Mouse (Mus musculus) midbrain, embryonic 14.5 days (tissue): ENCODE data around the gene Hoxd11. TPM values are rescaled to one million over a fixed set of nuclear protein-coding genes. Genes with fewer than 3 reads are reported as not detected.

Source experiments
- ATAC-seq: fragments of 200-750 bp; cut with Nextera tagmentation; 2 replicates; pipeline ENCODE4 v1.8.0; 2017; ENCODE audit warnings: moderate number of reproducible peaks, moderate library complexity; ENCODE audit not compliant: low FRiP score, low TSS enrichment
- DNase-seq: peaks from one replicate; pipeline ENCODE4 v3.0.0-alpha.2; 2015
- H3K27ac ChIP-seq: fragments of 300-500 bp; sonication (generic); replicated peaks from 2 replicates; pipeline ENCODE4 v1.5.1; 2014; ENCODE audit warnings: mild to moderate bottlenecking, low read depth, low read length, moderate library complexity
- H3K27me3 ChIP-seq: fragments of 300-500 bp; sonication (generic); 2 replicates; pipeline ENCODE4 v1.6.1; 2014; ENCODE audit warnings: low read length, control low read depth, mixed read lengths; ENCODE audit not compliant: control insufficient read depth, insufficient read depth
- H3K36me3 ChIP-seq: fragments of 300-500 bp; sonication (generic); 2 replicates; pipeline ENCODE4 v1.6.1; 2014; ENCODE audit warnings: low read length, control low read depth; ENCODE audit not compliant: control insufficient read depth, insufficient read depth
- H3K4me1 ChIP-seq: fragments of 300-500 bp; sonication (generic); 2 replicates; pipeline ENCODE4 v1.6.1; 2014; ENCODE audit warnings: mild to moderate bottlenecking, antibody characterized with exemption, low read length, control low read depth; ENCODE audit not compliant: control insufficient read depth, insufficient read depth
- H3K4me2 ChIP-seq: fragments of 300-500 bp; sonication (generic); 2 replicates; pipeline ENCODE4 v1.6.1; 2014; ENCODE audit warnings: mild to moderate bottlenecking, low read length, moderate library complexity
- H3K4me3 ChIP-seq: fragments of 300-500 bp; sonication (generic); replicated peaks from 2 replicates; pipeline ENCODE4 v1.5.1; 2014; ENCODE audit warnings: low read depth, low read length
- H3K9ac ChIP-seq: fragments of 300-500 bp; sonication (generic); replicated peaks from 2 replicates; pipeline ENCODE4 v1.6.1; 2014; ENCODE audit warnings: mild to moderate bottlenecking, low read length, moderate library complexity
- H3K9me3 ChIP-seq: fragments of 300-500 bp; sonication (generic); 2 replicates; pipeline ENCODE4 v1.6.1; 2016; ENCODE audit warnings: low read length, control low read depth, mixed read lengths; ENCODE audit not compliant: control insufficient read depth
- WGBS: fragments of 180-500 bp; shearing (Covaris S2); extraction: QIAGEN DNeasy Blood & Tissue Kit; methylation state at CpG from one replicate; pipeline ENCODE4 v1.1.7; 2014; 5-methylcytosine and 5-hydroxymethylcytosine counted together
- polyA plus RNA-seq: library from polyadenylated mRNA; unstranded; fragments of >200 nt; fragmentation: Nextera tagmentation; extraction: Ambion mirVana; gene quantifications from 2 replicates; pipeline ENCODE4 v1.2.1, GENCODE M21; 2014

The Hoxd11 gene
- polyA plus RNA-seq, 1 experiment from 2014 or later = not detected

- ATAC-seq (no peak), DNase-seq (no peak)
- under 1% methylated on average over 34 of the region's 34 CpGs for WGBS
- Histone ChIP-seq H3K27ac (no peak overlapping the region), H3K9me3 (no peaks in the 10 kb centered on the region), H3K4me2 (no peak overlapping the region), H3K4me3 (no peak overlapping the region), H3K36me3 (no peaks in the 10 kb centered on the region), H3K9ac (no peak overlapping the region), H3K4me1 (no peaks in the 10 kb centered on the region), H3K27me3 (peaks cover 100% of the 10 kb centered on the region)
These were observed 17.3 kb downstream of the Hoxd11 start for GRCm38 (mm10) chr2:74696442-74697335.

GRCm38 (mm10) chr2:74697567-74698121 is 18.3 kb downstream of the Hoxd11 start, which contains the start of gene Hoxd9:
Hoxd9 (plus strand) TSS chr2:74697727.
- Histone ChIP-seq H3K4me2 (peak within 1 kb of the TSS; percentile 47), H3K4me3 (peak within 1 kb of the TSS; percentile 25), H3K27me3 (peaks cover 99% of the 10 kb centered on the region), H3K36me3 (no peaks in the 10 kb centered on the region), H3K9me3 (no peaks in the 10 kb centered on the region), H3K4me1 (no peaks in the 10 kb centered on the region), H3K9ac (no peak within 1 kb of the TSS), H3K27ac (no peak within 1 kb of the TSS)
- no peak for DNase-seq
- WGBS = under 1% methylated on average over 43 of the region's 43 CpGs
- peak; percentile 17; the same call in 1 of the 2 replicates for ATAC-seq

- Histone ChIP-seq H3K36me3 (no peaks in the 10 kb centered on the region), H3K27me3 (peaks cover 99% of the 10 kb centered on the region), H3K9ac (no peak overlapping the region), H3K27ac (no peak overlapping the region), H3K4me3 (peak overlapping the region; percentile 25), H3K4me2 (peak overlapping the region; percentile 47), H3K9me3 (no peaks in the 10 kb centered on the region), H3K4me1 (no peaks in the 10 kb centered on the region)
- DNase-seq (no peak), ATAC-seq (0 out of 2 replicates have a peak, but pooled peaks have one; percentile 14)
- under 1% methylated on average over 84 of the region's 86 CpGs for WGBS
These were observed 19.1 kb downstream of the Hoxd11 start for GRCm38 (mm10) chr2:74698201-74699052.

- Histone ChIP-seq H3K4me3 (no peak overlapping the region), H3K9me3 (no peaks in the 10 kb centered on the region), H3K27me3 (peaks cover 99% of the 10 kb centered on the region), H3K27ac (no peak overlapping the region), H3K36me3 (no peaks in the 10 kb centered on the region), H3K9ac (no peak overlapping the region), H3K4me1 (no peaks in the 10 kb centered on the region), H3K4me2 (no peak overlapping the region)
- no peak for DNase-seq
- WGBS = 2% methylated on average over 17 of the region's 17 CpGs
- ATAC-seq = no peak
These were observed 19.7 kb downstream of the Hoxd11 start for GRCm38 (mm10) chr2:74699053-74699430.

GRCm38 (mm10) chr2:74699664-74700545 is 20.5 kb downstream of the Hoxd11 start:
- DNase-seq (no peak), ATAC-seq (no peak)
- H3K4me1 ChIP-seq = no peaks in the 10 kb centered on the region
- no peaks in the 10 kb centered on the region for H3K9me3 ChIP-seq
- no peak overlapping the region for H3K9ac ChIP-seq
- no peak overlapping the region for H3K4me2 ChIP-seq
- WGBS = 3% methylated on average over 23 of the region's 23 CpGs
- H3K4me3 ChIP-seq = no peak overlapping the region
- H3K27ac ChIP-seq = no peak overlapping the region
- H3K36me3 ChIP-seq = no peaks in the 10 kb centered on the region
- peaks cover 99% of the 10 kb centered on the region for H3K27me3 ChIP-seq

GRCm38 (mm10) chr2:74700546-74701112 is 21.3 kb downstream of the Hoxd11 start:
- no peak for ATAC-seq
- H3K36me3 ChIP-seq = no peaks in the 10 kb centered on the region
- no peak overlapping the region for H3K27ac ChIP-seq
- no peaks in the 10 kb centered on the region for H3K9me3 ChIP-seq
- H3K4me2 ChIP-seq = no peak overlapping the region
- H3K9ac ChIP-seq = no peak overlapping the region
- peaks cover 96% of the 10 kb centered on the region for H3K27me3 ChIP-seq
- no peaks in the 10 kb centered on the region for H3K4me1 ChIP-seq
- WGBS = 1% methylated on average over 22 of the region's 22 CpGs
- DNase-seq = no peak
- no peak overlapping the region for H3K4me3 ChIP-seq

- peaks cover 95% of the 10 kb centered on the region for H3K27me3 ChIP-seq
- 12% methylated on average over 17 of the region's 17 CpGs for WGBS
These were observed 22.8 kb downstream of the Hoxd11 start for GRCm38 (mm10) chr2:74701949-74702819.

More at GRCm38 (mm10) chr2:74701949-74702819, 22.8 kb downstream of the Hoxd11 start:
- Histone ChIP-seq H3K27ac (no peak overlapping the region), H3K9ac (no peak overlapping the region), H3K4me1 (no peaks in the 10 kb centered on the region), H3K9me3 (no peaks in the 10 kb centered on the region), H3K36me3 (no peaks in the 10 kb centered on the region), H3K4me2 (no peak overlapping the region), H3K4me3 (no peak overlapping the region)
- ATAC-seq = no peak
- peak; percentile 94 for DNase-seq
